Mouse (Mus musculus) liver, adult 2 months (tissue): ENCODE data around the gene Wscd2. TPM values are rescaled to one million over a fixed set of nuclear protein-coding genes. Genes with fewer than 3 reads are reported as not detected.
A peak's percentile ranks its signal among the peaks of the same experiment; 100 is the strongest.

Experiments
- DNase-seq: peaks from one replicate; pipeline ENCODE4 v3.0.0-alpha.2; 2011; ENCODE audit warnings: low read depth, low spot score; ENCODE audit errors: extremely low read depth
- H3K27ac ChIP-seq: fragments of 200-500 bp; replicated peaks from 2 replicates; pipeline ENCODE4 v1.5.1; 2012; ENCODE audit warnings: low read depth, mild to moderate bottlenecking, control low read depth, inconsistent platforms, low read length; ENCODE audit not compliant: insufficient read depth
- H3K27me3 ChIP-seq: fragments of 200-500 bp; 2 replicates; pipeline ENCODE4 v1.6.1; 2012; ENCODE audit warnings: mild to moderate bottlenecking, moderate library complexity, low read length, inconsistent platforms; ENCODE audit not compliant: control insufficient read depth, insufficient read depth
- H3K36me3 ChIP-seq: fragments of 200-500 bp; 2 replicates; pipeline ENCODE4 v1.6.1; 2012; ENCODE audit warnings: low read length, inconsistent platforms; ENCODE audit not compliant: control insufficient read depth, insufficient read depth
- H3K4me1 ChIP-seq: fragments of 200-500 bp; 2 replicates; pipeline ENCODE4 v1.6.1; 2011; ENCODE audit warnings: low read length; ENCODE audit not compliant: control insufficient read depth, insufficient read depth
- H3K4me3 ChIP-seq: fragments of 200-500 bp; 2 replicates; pipeline ENCODE4 v1.5.1; 2011; ENCODE audit warnings: low read depth, mild to moderate bottlenecking, control low read depth, low read length, moderate library complexity; ENCODE audit not compliant: insufficient read depth
- H3K79me2 ChIP-seq: fragments of 200-500 bp; 2 replicates; pipeline ENCODE4 v1.6.1; 2012; ENCODE audit warnings: inconsistent platforms, mild to moderate bottlenecking, low read length, moderate library complexity; ENCODE audit not compliant: control insufficient read depth, insufficient read depth
- H3K9ac ChIP-seq: fragments of 200-500 bp; 2 replicates; pipeline ENCODE4 v1.6.1; 2012; ENCODE audit warnings: low read depth, mild to moderate bottlenecking, control low read depth, inconsistent platforms, low read length
- CTCF ChIP-seq: fragments of 200-500 bp; IDR thresholded peaks from 2 replicates; pipeline ENCODE4 v1.5.1; 2011; ENCODE audit warnings: low read depth, low read length, control low read depth
- POLR2A ChIP-seq: fragments of 200-500 bp; IDR thresholded peaks from 2 replicates; pipeline ENCODE4 v1.6.1; 2011; ENCODE audit warnings: low read length, control low read depth; ENCODE audit not compliant: insufficient read depth; ENCODE audit errors: extremely low read depth
- WGBS: fragments of 180-500 bp; shearing (Covaris S2); methylation state at CpG from one replicate; pipeline ENCODE4 v1.1.7; 2018; 5-methylcytosine and 5-hydroxymethylcytosine counted together
- polyA plus RNA-seq: library from polyadenylated mRNA; depleted of rRNA; stranded (reverse); fragments of >200 nt; gene quantifications from 2 replicates; pipeline ENCODE4 v1.2.3, GENCODE M21; 2012
- total RNA-seq: library from RNA; depleted of rRNA; stranded (reverse); fragments of >200 nt; gene quantifications from 2 replicates; pipeline ENCODE4 v1.2.3, GENCODE M21; 2014

The Wscd2 gene
- total and polyA plus RNA-seq, 2 experiments, result 0.05 to 0.09 TPM

DNA sequence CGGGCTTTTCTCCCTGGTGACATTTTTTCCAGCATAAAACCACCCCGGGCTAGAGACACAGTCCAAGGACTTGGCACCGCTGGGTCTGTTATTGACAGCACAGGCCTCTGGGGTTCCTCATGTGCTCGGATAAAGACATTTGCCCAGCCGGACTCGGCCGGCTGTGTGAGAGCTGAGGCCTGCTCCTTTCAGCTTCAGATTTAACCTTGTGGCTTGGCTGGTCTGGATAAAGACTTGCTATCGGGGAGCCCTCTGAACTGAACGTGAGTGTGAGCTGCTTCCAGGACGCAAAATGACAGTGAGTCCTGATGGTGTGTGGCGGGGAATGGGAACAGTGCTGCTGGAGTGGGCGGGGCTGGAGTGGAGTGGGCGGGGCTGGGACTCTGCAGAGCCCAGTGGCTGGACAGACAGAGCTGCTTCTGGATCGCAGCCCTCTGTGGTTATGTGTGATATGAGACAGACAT lies 26.8 kb downstream of the Wscd2 start:
- Histone ChIP-seq H3K36me3 (no peaks in the 10 kb centered on the region), H3K9ac (no peak overlapping the region), H3K27me3 (no peaks in the 10 kb centered on the region), H3K79me2 (no peaks in the 10 kb centered on the region), H3K4me3 (no peak overlapping the region), H3K27ac (no peak overlapping the region), H3K4me1 (no peaks in the 10 kb centered on the region)
- no peak for TF ChIP-seq CTCF
- TF ChIP-seq POLR2A, result no peak
- WGBS, result 23% methylated on average over 14 of the region's 14 CpGs
- DNase-seq, result no peak

DNA sequence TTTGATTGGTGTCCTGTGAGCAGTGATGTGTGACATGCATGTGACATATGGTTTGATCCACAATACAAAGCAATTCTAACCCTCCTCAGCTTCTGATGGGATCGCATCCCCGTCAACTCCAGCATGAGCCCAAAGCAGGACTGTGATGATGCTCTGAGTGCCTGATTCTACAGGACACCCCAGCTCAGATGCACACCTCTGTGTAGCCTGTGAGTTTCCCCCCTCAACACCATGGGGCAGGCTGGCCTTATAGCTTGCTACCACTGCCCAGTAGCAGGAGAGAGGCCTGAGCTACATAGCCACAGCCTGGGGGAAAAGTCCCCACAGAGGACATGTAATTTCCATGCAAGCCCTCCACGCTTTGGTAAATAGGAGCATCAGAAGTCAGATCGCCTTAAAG lies 27.3 kb downstream of the Wscd2 start:
- Histone ChIP-seq H3K79me2 (no peaks in the 10 kb centered on the region), H3K27me3 (no peaks in the 10 kb centered on the region), H3K27ac (no peak overlapping the region), H3K9ac (no peak overlapping the region), H3K4me3 (no peak overlapping the region), H3K36me3 (no peaks in the 10 kb centered on the region), H3K4me1 (no peaks in the 10 kb centered on the region)
- no peak for TF ChIP-seq CTCF
- no peak for TF ChIP-seq POLR2A
- DNase-seq, result no peak
- WGBS, result 77% methylated on average over 4 of the region's 4 CpGs

DNA sequence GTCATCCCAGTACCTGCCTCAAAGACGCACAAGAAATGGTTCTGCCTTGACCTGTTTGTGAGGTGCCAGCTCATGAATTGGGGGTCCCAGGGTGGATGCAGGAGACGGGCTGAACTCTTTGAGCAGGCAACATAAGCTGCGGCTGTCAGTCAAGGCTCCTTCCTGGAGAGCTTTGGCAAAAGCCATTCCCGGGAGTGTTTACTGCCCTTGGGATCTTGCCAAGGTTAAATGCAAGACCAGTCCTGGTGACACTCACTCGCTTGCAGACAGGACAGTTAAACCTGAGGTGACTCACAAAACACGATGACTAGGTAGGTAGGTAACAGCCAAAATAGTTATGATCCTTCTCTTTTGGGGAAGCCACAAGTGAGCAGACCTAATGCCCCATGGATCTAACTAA lies 30.9 kb downstream of the Wscd2 start:
- 67% methylated on average over 6 of the region's 6 CpGs for WGBS

DNA sequence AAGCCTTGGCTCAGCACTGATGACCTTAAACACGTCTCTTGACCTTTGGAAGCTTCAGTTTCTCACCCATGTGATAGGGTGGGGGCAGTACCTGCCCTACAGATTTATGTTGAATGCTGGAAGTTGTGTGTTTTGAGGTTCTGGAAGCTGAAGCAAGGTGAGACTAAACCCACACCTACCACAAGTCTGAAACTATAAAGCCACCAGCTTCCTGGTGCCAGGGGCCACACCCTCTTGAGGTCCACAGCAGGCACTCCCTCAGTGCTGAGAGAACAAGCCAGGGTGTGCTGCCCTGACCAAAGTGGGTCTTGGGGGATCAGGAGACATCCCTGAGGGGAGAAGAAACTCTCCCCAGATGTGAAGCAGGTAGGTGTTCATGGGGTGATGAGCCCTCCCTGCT lies 48.7 kb downstream of the Wscd2 start:
- no peaks in the 10 kb centered on the region for H3K36me3 ChIP-seq
- no peak overlapping the region for H3K27ac ChIP-seq
- no peak for DNase-seq
- H3K4me3 ChIP-seq, result no peak overlapping the region
- 24% methylated on average over 1 of the region's 1 CpGs for WGBS
- TF ChIP-seq POLR2A (no peak), CTCF (no peak)
- no peak overlapping the region for H3K9ac ChIP-seq
- no peaks in the 10 kb centered on the region for H3K27me3 ChIP-seq
- no peaks in the 10 kb centered on the region for H3K4me1 ChIP-seq
- no peaks in the 10 kb centered on the region for H3K79me2 ChIP-seq

More for the DNA sequence above, 30.9 kb downstream of the Wscd2 start:
- Histone ChIP-seq H3K9ac (no peak overlapping the region), H3K79me2 (no peaks in the 10 kb centered on the region), H3K27me3 (no peaks in the 10 kb centered on the region), H3K4me3 (no peak overlapping the region), H3K27ac (no peak overlapping the region), H3K4me1 (no peaks in the 10 kb centered on the region), H3K36me3 (no peaks in the 10 kb centered on the region)
- no peak for DNase-seq
- TF ChIP-seq CTCF (no peak), POLR2A (no peak)

DNA sequence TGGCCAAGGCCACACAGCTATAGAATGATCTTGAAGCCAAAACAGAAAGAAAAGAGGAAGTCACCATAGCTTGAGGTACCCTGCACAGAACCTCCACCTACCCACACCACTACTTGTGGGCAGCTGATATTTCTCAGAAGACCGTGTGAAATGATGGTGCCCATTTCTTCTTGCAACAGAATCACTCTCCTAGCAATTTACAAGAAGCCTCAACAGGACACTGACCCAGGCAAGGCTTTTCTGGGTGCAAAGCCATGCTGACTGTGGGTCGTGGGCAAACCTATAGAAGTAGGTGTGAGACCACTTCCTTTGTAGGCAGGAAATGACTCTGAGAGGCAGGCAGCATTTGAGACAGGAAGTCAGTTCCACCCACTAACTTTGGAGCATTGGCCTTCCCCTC lies 49.3 kb downstream of the Wscd2 start:
- Histone ChIP-seq H3K27ac (no peak overlapping the region), H3K27me3 (no peaks in the 10 kb centered on the region), H3K9ac (no peak overlapping the region), H3K4me1 (no peaks in the 10 kb centered on the region), H3K4me3 (no peak overlapping the region), H3K36me3 (no peaks in the 10 kb centered on the region), H3K79me2 (no peaks in the 10 kb centered on the region)
- TF ChIP-seq POLR2A, result no peak
- no peak for TF ChIP-seq CTCF
- WGBS, result 58% methylated on average over 2 of the region's 2 CpGs
- peak; percentile 1 for DNase-seq

DNA sequence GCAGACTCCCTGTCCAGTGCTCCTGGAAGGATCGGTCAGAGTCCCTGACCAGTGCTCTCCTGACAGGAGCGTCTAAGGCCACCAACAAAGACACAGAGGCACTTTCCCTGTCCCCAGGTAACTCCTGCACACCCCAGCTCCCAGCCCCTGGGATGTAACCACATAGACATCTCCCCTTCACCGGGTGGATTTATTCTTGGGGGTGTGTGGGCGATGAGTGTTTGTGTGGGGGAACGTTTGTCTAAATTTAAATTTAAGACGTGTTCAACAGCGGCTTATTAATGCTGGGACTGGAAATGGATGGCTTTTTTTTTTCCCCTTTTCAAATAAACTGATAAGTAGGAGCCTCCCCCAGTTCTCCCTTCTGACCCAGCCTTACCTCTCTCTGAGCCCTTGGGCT lies 49.7 kb downstream of the Wscd2 start:
- Histone ChIP-seq H3K27me3 (no peaks in the 10 kb centered on the region), H3K4me3 (no peak overlapping the region), H3K36me3 (no peaks in the 10 kb centered on the region), H3K27ac (no peak overlapping the region), H3K9ac (no peak overlapping the region), H3K79me2 (no peaks in the 10 kb centered on the region), H3K4me1 (no peaks in the 10 kb centered on the region)
- DNase-seq, result no peak
- WGBS, result 79% methylated on average over 7 of the region's 7 CpGs
- TF ChIP-seq POLR2A (no peak), CTCF (no peak)
